Mouse (Mus musculus) heart, embryonic 13.5 days (tissue): ENCODE results near the gene Slpi. TPM values are rescaled to one million over a fixed set of nuclear protein-coding genes. Genes with fewer than 3 reads are reported as not detected.
"Not testable (repeated sequence)": the region's sequence is repeated elsewhere in the genome, so short reads cannot be mapped to it uniquely, and the experiment has no call there.

Experiments
- ATAC-seq: fragments of 200-750 bp; cut with Nextera tagmentation; 2 replicates; pipeline ENCODE4 v1.8.0; 2017; ENCODE audit warnings: moderate TSS enrichment; ENCODE audit not compliant: insufficient number of reproducible peaks, low FRiP score, low TSS enrichment; ENCODE audit errors: extremely low read depth
- H3K27ac ChIP-seq: fragments of 300-500 bp; sonication (generic); replicated peaks from 2 replicates; pipeline ENCODE4 v1.5.1; 2015; ENCODE audit warnings: moderate library complexity, mild to moderate bottlenecking, inconsistent platforms
- H3K27me3 ChIP-seq: fragments of 300-500 bp; sonication (generic); replicated peaks from 2 replicates; pipeline ENCODE4 v1.6.1; 2015; ENCODE audit warnings: mild to moderate bottlenecking, inconsistent platforms
- H3K36me3 ChIP-seq: fragments of 300-500 bp; sonication (generic); 2 replicates; pipeline ENCODE4 v1.6.1; 2015; ENCODE audit warnings: mild to moderate bottlenecking, inconsistent platforms
- H3K4me1 ChIP-seq: fragments of 300-500 bp; sonication (generic); 2 replicates; pipeline ENCODE4 v1.6.1; 2015; ENCODE audit warnings: inconsistent platforms
- H3K4me2 ChIP-seq: fragments of 300-500 bp; sonication (generic); 2 replicates; pipeline ENCODE4 v1.6.1; 2015; ENCODE audit warnings: inconsistent platforms, mild to moderate bottlenecking, moderate library complexity
- H3K4me3 ChIP-seq: fragments of 300-500 bp; sonication (generic); 2 replicates; pipeline ENCODE4 v1.5.1; 2015; ENCODE audit warnings: moderate library complexity, mild to moderate bottlenecking, inconsistent platforms
- H3K9ac ChIP-seq: fragments of 300-500 bp; sonication (generic); 2 replicates; pipeline ENCODE4 v1.6.1; 2015; ENCODE audit warnings: inconsistent platforms, mild to moderate bottlenecking, moderate library complexity
- H3K9me3 ChIP-seq: fragments of 300-500 bp; sonication (generic); 2 replicates; pipeline ENCODE4 v1.6.1; 2016; ENCODE audit warnings: inconsistent platforms
- WGBS: fragments of 180-500 bp; shearing (Covaris S2); methylation state at CpG from one replicate; pipeline ENCODE4 v1.1.7; 2015; ENCODE audit warnings: mixed read lengths; 5-methylcytosine and 5-hydroxymethylcytosine counted together
- microRNA-seq: library from miRNA; unstranded; fragments of <30 nt; microRNA quantifications from one replicate; pipeline ENCODE4, GENCODE M21; 2016
- polyA plus RNA-seq: library from polyadenylated mRNA; unstranded; fragments of >200 nt; fragmentation: Nextera tagmentation; extraction: Ambion mirVana; gene quantifications from 2 replicates; pipeline ENCODE4 v1.2.1, GENCODE M21; 2015

The Slpi gene
- polyA plus RNA-seq, 1 experiment from 2014 or later, result 0.90 TPM

GRCm38 (mm10) chr2:164352697-164353096 is 36.2 kb downstream of the Slpi start:
- Histone ChIP-seq H3K4me3 (no peak overlapping the region), H3K4me1 (no peaks in the 10 kb centered on the region), H3K36me3 (no peaks in the 10 kb centered on the region), H3K4me2 (no peak overlapping the region), H3K9ac (no peak overlapping the region), H3K27ac (no peak overlapping the region), H3K9me3 (peaks cover 2% of the 10 kb centered on the region; the same call in 1 of the 2 replicates), H3K27me3 (peaks cover 22% of the 10 kb centered on the region)
- 60% methylated on average over 3 of the region's 3 CpGs for WGBS
- ATAC-seq, result no peak

GRCm38 (mm10) chr2:164348980-164349379 is 39.9 kb downstream of the Slpi start:
- peaks cover 2% of the 10 kb centered on the region for H3K27me3 ChIP-seq
- H3K27ac ChIP-seq, result no peak overlapping the region
- no peak overlapping the region for H3K9ac ChIP-seq
- no peak for ATAC-seq
- H3K9me3 ChIP-seq, result peaks cover 2% of the 10 kb centered on the region; the same call in 1 of the 2 replicates
- no peak overlapping the region for H3K4me3 ChIP-seq
- H3K36me3 ChIP-seq, result no peaks in the 10 kb centered on the region
- H3K4me2 ChIP-seq, result no peak overlapping the region
- 84% methylated on average over 3 of the region's 3 CpGs for WGBS
- H3K4me1 ChIP-seq, result no peaks in the 10 kb centered on the region

GRCm38 (mm10) chr2:164347697-164348096 is 41.2 kb downstream of the Slpi start:
- ATAC-seq, H3K27ac ChIP-seq, H3K9me3 ChIP-seq, H3K4me1 ChIP-seq, H3K4me3 ChIP-seq, H3K9ac ChIP-seq, H3K36me3 ChIP-seq, H3K4me2 ChIP-seq, H3K27me3 ChIP-seq: not testable (repeated sequence)

GRCm38 (mm10) chr2:164343732-164344131 is 45.2 kb downstream of the Slpi start:
- not testable (repeated sequence) for H3K4me2 ChIP-seq, H3K27me3 ChIP-seq, H3K9ac ChIP-seq, ATAC-seq, H3K4me1 ChIP-seq, H3K36me3 ChIP-seq, H3K4me3 ChIP-seq, H3K9me3 ChIP-seq, H3K27ac ChIP-seq
- WGBS, result 60% methylated on average over 1 of the region's 1 CpGs

GRCm38 (mm10) chr2:164332440-164332839 is 56.5 kb downstream of the Slpi start, which contains the start of gene Svs5:
Svs5 (plus strand) TSS chr2:164332740.
- H3K36me3 ChIP-seq, H3K9me3 ChIP-seq, ATAC-seq, H3K27ac ChIP-seq, H3K4me3 ChIP-seq, H3K4me1 ChIP-seq, H3K27me3 ChIP-seq, H3K4me2 ChIP-seq, H3K9ac ChIP-seq: not testable (repeated sequence)
- 50% methylated on average over 3 of the region's 3 CpGs for WGBS

GRCm38 (mm10) chr2:164320983-164321382 is 67.9 kb downstream of the Slpi start:
- no peak for ATAC-seq
- WGBS, result 76% methylated on average over 6 of the region's 6 CpGs
- no peaks in the 10 kb centered on the region for H3K36me3 ChIP-seq

GRCm38 (mm10) chr2:164316451-164316850 is 72.4 kb downstream of the Slpi start, which contains the start of gene Svs6:
Svs6 (plus strand) TSS chr2:164316751.
- 70% methylated on average over 1 of the region's 1 CpGs for WGBS
- H3K4me2 ChIP-seq, H3K27ac ChIP-seq, H3K4me1 ChIP-seq, H3K4me3 ChIP-seq, H3K9me3 ChIP-seq, H3K27me3 ChIP-seq, H3K9ac ChIP-seq, ATAC-seq, H3K36me3 ChIP-seq: not testable (repeated sequence)

More at GRCm38 (mm10) chr2:164320983-164321382, 67.9 kb downstream of the Slpi start:
- Histone ChIP-seq H3K4me3 (no peak overlapping the region), H3K9ac (no peak overlapping the region), H3K27ac (no peak overlapping the region), H3K27me3 (no peaks in the 10 kb centered on the region), H3K4me1 (no peaks in the 10 kb centered on the region), H3K4me2 (no peak overlapping the region), H3K9me3 (no peaks in the 10 kb centered on the region)

- H3K4me1 ChIP-seq, H3K4me3 ChIP-seq, H3K4me2 ChIP-seq, ATAC-seq, H3K27ac ChIP-seq, H3K9me3 ChIP-seq, H3K9ac ChIP-seq, H3K27me3 ChIP-seq, H3K36me3 ChIP-seq: not testable (repeated sequence)
Observed at GRCm38 (mm10) chr2:164315460-164315859, 73.4 kb downstream of the Slpi start.

- H3K36me3 ChIP-seq, result no peaks in the 10 kb centered on the region
- H3K27me3 ChIP-seq, result no peaks in the 10 kb centered on the region
- no peak overlapping the region for H3K4me2 ChIP-seq
- no peak overlapping the region for H3K9ac ChIP-seq
- no peaks in the 10 kb centered on the region for H3K4me1 ChIP-seq
- no peak for ATAC-seq
- H3K9me3 ChIP-seq, result no peaks in the 10 kb centered on the region
- 74% methylated on average over 5 of the region's 5 CpGs for WGBS
- no peak overlapping the region for H3K27ac ChIP-seq
- H3K4me3 ChIP-seq, result no peak overlapping the region
Observed at GRCm38 (mm10) chr2:164312599-164312998, 76.3 kb downstream of the Slpi start.

Small RNA genes lying within 50 kb of the gene (microRNA-seq; reads per million reads assigned to microRNA genes)
- not detected for gene Mir7678

Other genes with a start within 250 kb of the Slpi start
- 0.21 and 0.29 TPM in 2 replicates for gene Kcns1, start 218.0 kb downstream of the Slpi start, polyA plus RNA-seq
- gene Wfdc5, start 206.4 kb downstream of the Slpi start, polyA plus RNA-seq, result not detected in 2 replicates
- gene Wfdc12, start 198.5 kb downstream of the Slpi start, polyA plus RNA-seq, result not detected in 2 replicates
- gene Wfdc15a, start 189.0 kb downstream of the Slpi start, polyA plus RNA-seq, result not detected in 2 replicates
- 0.33 TPM in 1 of 2 replicates, not detected in the other for gene Wfdc15b, start 167.4 kb downstream of the Slpi start, polyA plus RNA-seq
- not detected in 2 replicates for gene Svs2, start 150.6 kb downstream of the Slpi start, polyA plus RNA-seq
- not detected in 2 replicates for gene Svs3b, start 132.5 kb downstream of the Slpi start, polyA plus RNA-seq
- not detected in 2 replicates for gene Svs4, start 110.6 kb downstream of the Slpi start, polyA plus RNA-seq
- gene Svs3a, start 99.8 kb downstream of the Slpi start, polyA plus RNA-seq, result not detected in 2 replicates
- gene Svs6, start 72.3 kb downstream of the Slpi start, polyA plus RNA-seq, result not detected in 2 replicates
- gene Svs5, start 56.4 kb downstream of the Slpi start, polyA plus RNA-seq, result not detected in 2 replicates
- 0.21 and 0.23 TPM in 2 replicates for gene Rbpjl, start 14.0 kb upstream of the Slpi start, polyA plus RNA-seq
- gene Matn4, start 16.1 kb upstream of the Slpi start, polyA plus RNA-seq, result 5.2 and 7.7 TPM in 2 replicates
- gene Sdc4, start 54.8 kb upstream of the Slpi start, polyA plus RNA-seq, result 36.6 and 46.5 TPM in 2 replicates
- gene Sys1, start 67.9 kb upstream of the Slpi start, polyA plus RNA-seq, result 37.2 and 43.0 TPM in 2 replicates
- gene Gm20458, start 71.9 kb upstream of the Slpi start, polyA plus RNA-seq, result 8.7 and 11.7 TPM in 2 replicates
- gene Trp53tg5, start 84.6 kb upstream of the Slpi start, polyA plus RNA-seq, result not detected in 2 replicates
- 8.9 and 17.9 TPM in 2 replicates for gene Dbndd2, start 97.0 kb upstream of the Slpi start, polyA plus RNA-seq
- gene Pigt, start 108.4 kb upstream of the Slpi start, polyA plus RNA-seq, result 53.0 and 54.5 TPM in 2 replicates
- gene Wfdc2, start 173.3 kb upstream of the Slpi start, polyA plus RNA-seq, result 11.1 and 12.7 TPM in 2 replicates
- not detected in 2 replicates for gene Spint3, start 184.4 kb upstream of the Slpi start, polyA plus RNA-seq
- 0.44 TPM in 1 of 2 replicates, not detected in the other for gene Wfdc6a, start 196.4 kb upstream of the Slpi start, polyA plus RNA-seq
- gene Eppin, start 204.5 kb upstream of the Slpi start, polyA plus RNA-seq, result not detected in 2 replicates
- gene Wfdc6b, start 224.4 kb upstream of the Slpi start, polyA plus RNA-seq, result not detected in 2 replicates
- not detected in 2 replicates for gene Wfdc8, start 224.5 kb upstream of the Slpi start, polyA plus RNA-seq
- gene Wfdc16, start 249.7 kb upstream of the Slpi start, polyA plus RNA-seq, result not detected in 2 replicates